Mouse (Mus musculus) limb, embryonic 10.5 days (tissue): ENCODE measurements around the gene Atg2b. TPM values are rescaled to one million over a fixed set of nuclear protein-coding genes. Genes with fewer than 3 reads are reported as not detected.

Source experiments
- DNase-seq: peaks from one replicate; pipeline ENCODE4 v3.0.0-alpha.2; 2017; ENCODE audit warnings: low spot score
- H3K27ac ChIP-seq: fragments of 300-500 bp; sonication (generic); 2 replicates; pipeline ENCODE4 v1.5.1; 2016; ENCODE audit warnings: mild to moderate bottlenecking
- H3K27me3 ChIP-seq: fragments of 300-500 bp; sonication (generic); 2 replicates; pipeline ENCODE4 v1.6.1; 2016; ENCODE audit warnings: low read depth, mild to moderate bottlenecking; ENCODE audit not compliant: poor library complexity, severe bottlenecking
- H3K36me3 ChIP-seq: fragments of 300-500 bp; sonication (generic); 2 replicates; pipeline ENCODE4 v1.6.1; 2016; ENCODE audit warnings: mild to moderate bottlenecking, moderate library complexity
- H3K4me1 ChIP-seq: fragments of 300-500 bp; sonication (generic); 2 replicates; pipeline ENCODE4 v1.6.1; 2016
- H3K4me3 ChIP-seq: fragments of 300-500 bp; sonication (generic); 2 replicates; pipeline ENCODE4 v1.5.1; 2016; ENCODE audit warnings: mild to moderate bottlenecking, moderate library complexity
- H3K9me3 ChIP-seq: fragments of 300-500 bp; sonication (generic); replicated peaks from 2 replicates; pipeline ENCODE4 v1.6.1; 2016; ENCODE audit warnings: mild to moderate bottlenecking
- WGBS: fragments of 180-500 bp; shearing (Covaris S2); methylation state at CpG from one replicate; pipeline ENCODE4 v1.1.7; 2016; 5-methylcytosine and 5-hydroxymethylcytosine counted together
- polyA plus RNA-seq: library from polyadenylated mRNA; unstranded; fragments of >200 nt; fragmentation: Nextera tagmentation; extraction: Ambion mirVana; gene quantifications from 2 replicates; pipeline ENCODE4 v1.2.1, GENCODE M21; 2016

Atg2b gene
- polyA plus RNA-seq, result 12.1 and 14.0 TPM in 2 replicates

- H3K9me3 ChIP-seq, result no peaks in the 10 kb centered on the region
- WGBS, result under 1% methylated on average over 73 of the region's 73 CpGs
Observed at GRCm38 (mm10) chr12:105685001-105685691, at the start of gene Atg2b. Gene Atg2b, minus strand, starts transcription at chr12:105685211.

GRCm38 (mm10) chr12:105733370-105734159 is 48.6 kb upstream of the Atg2b start:
- peaks cover 3% of the 10 kb centered on the region for H3K4me1 ChIP-seq
- H3K4me3 ChIP-seq, result no peak overlapping the region
- H3K27me3 ChIP-seq, result no peaks in the 10 kb centered on the region
- no peak for DNase-seq
- H3K9me3 ChIP-seq, result no peaks in the 10 kb centered on the region
- no peak overlapping the region for H3K27ac ChIP-seq
- no peaks in the 10 kb centered on the region for H3K36me3 ChIP-seq
- WGBS, result 81% methylated on average over 9 of the region's 9 CpGs

More at GRCm38 (mm10) chr12:105685001-105685691, at the start of gene Atg2b:
- Histone ChIP-seq H3K27ac (peak within 1 kb of the TSS; percentile 91), H3K4me1 (peaks cover 25% of the 10 kb centered on the region), H3K27me3 (no peaks in the 10 kb centered on the region), H3K4me3 (peak within 1 kb of the TSS; percentile 95), H3K36me3 (peaks cover 26% of the 10 kb centered on the region)
- DNase-seq, result peak; percentile 99

GRCm38 (mm10) chr12:105730851-105731460 is 45.9 kb upstream of the Atg2b start:
- H3K4me3 ChIP-seq, result no peak overlapping the region
- H3K4me1 ChIP-seq, result no peaks in the 10 kb centered on the region
- no peak overlapping the region for H3K27ac ChIP-seq
- no peak for DNase-seq
- no peaks in the 10 kb centered on the region for H3K36me3 ChIP-seq
- no peaks in the 10 kb centered on the region for H3K9me3 ChIP-seq
- WGBS, result 81% methylated on average over 6 of the region's 6 CpGs
- H3K27me3 ChIP-seq, result no peaks in the 10 kb centered on the region

GRCm38 (mm10) chr12:105727964-105728363 is 43.0 kb upstream of the Atg2b start:
- Histone ChIP-seq H3K9me3 (no peaks in the 10 kb centered on the region), H3K4me1 (no peaks in the 10 kb centered on the region), H3K36me3 (no peaks in the 10 kb centered on the region), H3K4me3 (no peak overlapping the region), H3K27ac (no peak overlapping the region), H3K27me3 (no peaks in the 10 kb centered on the region)
- DNase-seq, result no peak
- WGBS, result 28% methylated on average over 8 of the region's 8 CpGs

GRCm38 (mm10) chr12:105727268-105727667 is 42.3 kb upstream of the Atg2b start:
- WGBS, result 93% methylated on average over 3 of the region's 3 CpGs

GRCm38 (mm10) chr12:105725736-105726135 is 40.7 kb upstream of the Atg2b start:
- Histone ChIP-seq H3K9me3 (no peaks in the 10 kb centered on the region), H3K27me3 (no peaks in the 10 kb centered on the region), H3K4me1 (no peaks in the 10 kb centered on the region), H3K36me3 (no peaks in the 10 kb centered on the region), H3K27ac (no peak overlapping the region), H3K4me3 (no peak overlapping the region)
- WGBS, result 79% methylated on average over 13 of the region's 13 CpGs
- no peak for DNase-seq

More at GRCm38 (mm10) chr12:105727268-105727667, 42.3 kb upstream of the Atg2b start:
- Histone ChIP-seq H3K36me3 (no peaks in the 10 kb centered on the region), H3K27ac (no peak overlapping the region), H3K4me3 (no peak overlapping the region), H3K4me1 (no peaks in the 10 kb centered on the region), H3K9me3 (no peaks in the 10 kb centered on the region), H3K27me3 (no peaks in the 10 kb centered on the region)
- DNase-seq, result no peak

- WGBS, result 62% methylated on average over 1 of the region's 1 CpGs
- no peaks in the 10 kb centered on the region for H3K27me3 ChIP-seq
- no peak overlapping the region for H3K4me3 ChIP-seq
- H3K9me3 ChIP-seq, result no peaks in the 10 kb centered on the region
- no peaks in the 10 kb centered on the region for H3K4me1 ChIP-seq
- no peaks in the 10 kb centered on the region for H3K36me3 ChIP-seq
- DNase-seq, result no peak
- H3K27ac ChIP-seq, result no peak overlapping the region
Observed at GRCm38 (mm10) chr12:105724616-105725015, 39.6 kb upstream of the Atg2b start.

GRCm38 (mm10) chr12:105722657-105723056 is 37.6 kb upstream of the Atg2b start:
- Histone ChIP-seq H3K9me3 (no peaks in the 10 kb centered on the region), H3K4me3 (no peak overlapping the region), H3K4me1 (no peaks in the 10 kb centered on the region), H3K27me3 (no peaks in the 10 kb centered on the region), H3K27ac (no peak overlapping the region), H3K36me3 (no peaks in the 10 kb centered on the region)
- DNase-seq, result no peak
- 4% methylated on average over 5 of the region's 5 CpGs for WGBS

- Histone ChIP-seq H3K4me1 (no peaks in the 10 kb centered on the region), H3K4me3 (no peak overlapping the region), H3K9me3 (no peaks in the 10 kb centered on the region), H3K27ac (no peak overlapping the region), H3K36me3 (no peaks in the 10 kb centered on the region), H3K27me3 (no peaks in the 10 kb centered on the region)
- no peak for DNase-seq
- WGBS, result 76% methylated on average over 14 of the region's 14 CpGs
Observed at GRCm38 (mm10) chr12:105721452-105722132, 36.6 kb upstream of the Atg2b start.

GRCm38 (mm10) chr12:105720196-105720595 is 35.2 kb upstream of the Atg2b start:
- Histone ChIP-seq H3K4me1 (no peaks in the 10 kb centered on the region), H3K36me3 (no peaks in the 10 kb centered on the region), H3K27ac (no peak overlapping the region), H3K4me3 (no peak overlapping the region), H3K27me3 (no peaks in the 10 kb centered on the region), H3K9me3 (no peaks in the 10 kb centered on the region)
- 80% methylated on average over 3 of the region's 3 CpGs for WGBS
- no peak for DNase-seq

- DNase-seq, result no peak
- Histone ChIP-seq H3K9me3 (no peaks in the 10 kb centered on the region), H3K4me3 (peak overlapping the region; percentile 17; the same call in 1 of the 2 replicates), H3K27me3 (no peaks in the 10 kb centered on the region), H3K4me1 (no peaks in the 10 kb centered on the region), H3K36me3 (no peaks in the 10 kb centered on the region), H3K27ac (no peak overlapping the region)
- 65% methylated on average over 17 of the region's 17 CpGs for WGBS
Observed at GRCm38 (mm10) chr12:105718616-105719015, 33.6 kb upstream of the Atg2b start.

- 10% methylated on average over 22 of the region's 22 CpGs for WGBS
- H3K27ac ChIP-seq, result no peak within 1 kb of the TSS
- peaks cover 14% of the 10 kb centered on the region for H3K36me3 ChIP-seq
- no peaks in the 10 kb centered on the region for H3K27me3 ChIP-seq
- H3K9me3 ChIP-seq, result no peaks in the 10 kb centered on the region
- DNase-seq, result peak; percentile 89
- peak within 1 kb of the TSS; percentile 27 for H3K4me3 ChIP-seq
- H3K4me1 ChIP-seq, result peaks cover 15% of the 10 kb centered on the region
Observed at GRCm38 (mm10) chr12:105705799-105706487, 20.9 kb upstream of the Atg2b start, which contains the start of gene Ak7. Gene Ak7, plus strand, starts transcription at chr12:105705976.
